Mouse (Mus musculus): ENCODE data around the gene Ano6. TPM values are rescaled to one million over a fixed set of nuclear protein-coding genes. Genes with fewer than 3 reads are reported as not detected.

Gene Ano6
- polyA plus RNA-seq (2012; rRNA removed), result 24.1 and 29.9 TPM in 2 replicates

DNA sequence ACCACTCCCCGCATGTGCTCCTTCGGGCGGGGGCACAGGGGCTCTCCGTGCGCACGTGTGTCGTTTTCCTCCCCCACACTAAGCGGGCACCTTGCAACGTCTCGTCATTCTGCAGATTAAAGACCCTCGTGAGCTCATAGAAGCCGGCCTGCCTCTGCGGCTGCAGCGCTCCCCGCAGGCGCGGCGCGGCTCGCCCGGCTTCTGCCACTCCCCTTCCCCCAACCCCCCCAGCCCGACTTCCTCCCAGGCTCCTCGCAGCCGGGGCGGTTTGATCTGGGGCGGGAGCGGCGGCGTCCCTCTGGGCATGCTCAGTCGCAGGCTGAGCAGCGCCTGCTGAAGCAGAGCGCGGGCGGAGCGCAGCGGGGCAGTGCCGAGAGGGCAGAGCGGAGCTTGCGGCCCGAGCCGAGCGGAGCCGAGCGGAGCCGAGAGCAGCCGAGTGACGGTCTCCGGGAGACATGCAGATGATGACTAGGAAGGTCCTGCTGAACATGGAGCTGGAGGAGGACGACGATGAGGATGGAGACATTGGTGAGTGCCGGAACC, at the start of gene Ano6:
Gene Ano6 (plus strand): TSS at position 315 of the 543 bp plus-strand sequence.

Other genes starting within 250 kb of the Ano6 start
- 0.95 and 1.5 TPM in 2 replicates for gene Dbx2, start 134.9 kb upstream of the Ano6 start, polyA plus RNA-seq (2012; rRNA removed)

Measured in central nervous system, embryonic 14 days (tissue).